Mouse (Mus musculus) liver, embryonic 11.5 days (tissue): ENCODE results near the gene Tmem254c. TPM values are rescaled to one million over a fixed set of nuclear protein-coding genes. Genes with fewer than 3 reads are reported as not detected.

ENCODE experiments used
- polyA plus RNA-seq: library from polyadenylated mRNA; unstranded; fragments of >200 nt; fragmentation: Nextera tagmentation; extraction: Ambion mirVana; gene quantifications from 2 replicates; pipeline ENCODE4 v1.2.1, GENCODE M21; 2014

Tmem254c gene
- polyA plus RNA-seq, 1 experiment from 2014 or later: 23.3 TPM

Other genes starting within 250 kb of the Tmem254c start
- 13.1 and 16.5 TPM in 2 replicates for gene Anxa11, start 225.2 kb downstream of the Tmem254c start, polyA plus RNA-seq
- gene Plac9a, start 164.3 kb downstream of the Tmem254c start, polyA plus RNA-seq: not detected in 2 replicates
- 1.7 and 3.9 TPM in 2 replicates for gene Tmem254a, start 139.7 kb downstream of the Tmem254c start, polyA plus RNA-seq
- 0.10 and 0.14 TPM in 2 replicates for gene Cphx1, start 129.1 kb downstream of the Tmem254c start, polyA plus RNA-seq
- 0.26 TPM in 1 of 2 replicates, not detected in the other for gene Duxbl1, start 88.8 kb downstream of the Tmem254c start, polyA plus RNA-seq
- gene Gm9780, start 24.6 kb downstream of the Tmem254c start, polyA plus RNA-seq: 0.94 and 1.5 TPM in 2 replicates
- gene Cphx2, start 14.2 kb upstream of the Tmem254c start, polyA plus RNA-seq: not detected in 2 replicates
- not detected in 2 replicates for gene Cphx3, start 14.9 kb upstream of the Tmem254c start, polyA plus RNA-seq
- 0.34 TPM in 1 of 2 replicates, not detected in the other for gene Duxbl2, start 51.0 kb upstream of the Tmem254c start, polyA plus RNA-seq
- gene Plac9b, start 115.1 kb upstream of the Tmem254c start, polyA plus RNA-seq: 1.5 and 1.6 TPM in 2 replicates
- 25.9 and 30.3 TPM in 2 replicates for gene Tmem254b, start 139.7 kb upstream of the Tmem254c start, polyA plus RNA-seq
- gene Duxbl3, start 190.6 kb upstream of the Tmem254c start, polyA plus RNA-seq: 0.09 and 0.84 TPM in 2 replicates